Mouse (Mus musculus): ENCODE measurements around the gene Zmat5. TPM values are rescaled to one million over a fixed set of nuclear protein-coding genes. Genes with fewer than 3 reads are reported as not detected.

Gene Zmat5
- polyA plus RNA-seq, 1 experiment from 2014 or later, result 62.8 TPM

- WGBS, result 64% methylated on average over 13 of the region's 13 CpGs
- H3K27ac ChIP-seq, result 0 out of 2 replicates have a peak overlapping the region, but pooled peaks have one; percentile 8
- no peak overlapping the region for H3K4me3 ChIP-seq (replicated peaks)
- no peak for ATAC-seq (ENCODE audit: insufficient read depth, low FRiP score, low read depth)
- H3K9ac ChIP-seq, result no peak overlapping the region
- peaks cover 40% of the 10 kb centered on the region for H3K36me3 ChIP-seq
- H3K4me1 ChIP-seq, result peaks cover 13% of the 10 kb centered on the region; the same call in 1 of the 2 replicates
- H3K9me3 ChIP-seq, result no peaks in the 10 kb centered on the region
- no peaks in the 10 kb centered on the region for H3K27me3 ChIP-seq (replicated peaks)
- H3K4me2 ChIP-seq, result no peak overlapping the region
Measured at GRCm38 (mm10) chr11:4678700-4679440, 25.6 kb upstream of the Zmat5 start.

GRCm38 (mm10) chr11:4679441-4679832, 25.0 kb upstream of the Zmat5 start:
- Histone ChIP-seq H3K9ac (no peak overlapping the region), H3K36me3 (peaks cover 40% of the 10 kb centered on the region), H3K4me2 (no peak overlapping the region), H3K27ac (no peak overlapping the region), H3K4me1 (peaks cover 7% of the 10 kb centered on the region; the same call in 1 of the 2 replicates), H3K4me3 (replicated peaks) (no peak overlapping the region), H3K9me3 (no peaks in the 10 kb centered on the region), H3K27me3 (replicated peaks) (no peaks in the 10 kb centered on the region)
- no peak for ATAC-seq (ENCODE audit: insufficient read depth, low FRiP score, low read depth)
- 90% methylated on average over 12 of the region's 12 CpGs for WGBS

- Histone ChIP-seq H3K9me3 (no peaks in the 10 kb centered on the region), H3K9ac (no peak overlapping the region), H3K27ac (no peak overlapping the region), H3K27me3 (replicated peaks) (no peaks in the 10 kb centered on the region), H3K4me3 (replicated peaks) (no peak overlapping the region), H3K4me2 (no peak overlapping the region), H3K36me3 (peaks cover 40% of the 10 kb centered on the region), H3K4me1 (0 out of 2 replicates have a peak, but pooled peaks cover 5% of the 10 kb centered on the region)
- no peak for ATAC-seq (ENCODE audit: insufficient read depth, low FRiP score, low read depth)
- WGBS, result 70% methylated on average over 3 of the region's 3 CpGs
Measured at GRCm38 (mm10) chr11:4680126-4680525, 24.4 kb upstream of the Zmat5 start.

GRCm38 (mm10) chr11:4683516-4683915, 21.0 kb upstream of the Zmat5 start:
- ATAC-seq (ENCODE audit: insufficient read depth, low FRiP score, low read depth), result no peak
- no peak overlapping the region for H3K4me2 ChIP-seq
- no peaks in the 10 kb centered on the region for H3K9me3 ChIP-seq
- no peaks in the 10 kb centered on the region for H3K27me3 ChIP-seq (replicated peaks)
- H3K36me3 ChIP-seq, result peaks cover 36% of the 10 kb centered on the region
- no peak overlapping the region for H3K4me3 ChIP-seq (replicated peaks)
- H3K27ac ChIP-seq, result no peak overlapping the region
- H3K9ac ChIP-seq, result no peak overlapping the region
- WGBS, result 80% methylated on average over 6 of the region's 6 CpGs
- H3K4me1 ChIP-seq, result no peaks in the 10 kb centered on the region

- no peak overlapping the region for H3K4me2 ChIP-seq
- H3K9ac ChIP-seq, result no peak overlapping the region
- ATAC-seq (ENCODE audit: insufficient read depth, low FRiP score, low read depth), result no peak
- no peak overlapping the region for H3K4me3 ChIP-seq (replicated peaks)
- no peaks in the 10 kb centered on the region for H3K4me1 ChIP-seq
- WGBS, result 35% methylated on average over 6 of the region's 6 CpGs
- H3K27ac ChIP-seq, result no peak overlapping the region
- peaks cover 30% of the 10 kb centered on the region for H3K36me3 ChIP-seq
- H3K9me3 ChIP-seq, result no peaks in the 10 kb centered on the region
- no peaks in the 10 kb centered on the region for H3K27me3 ChIP-seq (replicated peaks)
Measured at GRCm38 (mm10) chr11:4684186-4684585, 20.3 kb upstream of the Zmat5 start.

GRCm38 (mm10) chr11:4685071-4685470, 19.4 kb upstream of the Zmat5 start:
- H3K36me3 ChIP-seq, result peaks cover 29% of the 10 kb centered on the region
- no peak overlapping the region for H3K4me3 ChIP-seq (replicated peaks)
- no peak overlapping the region for H3K27ac ChIP-seq
- H3K4me1 ChIP-seq, result 0 out of 2 replicates have a peak, but pooled peaks cover 3% of the 10 kb centered on the region
- no peak overlapping the region for H3K4me2 ChIP-seq
- ATAC-seq (ENCODE audit: insufficient read depth, low FRiP score, low read depth), result no peak
- 71% methylated on average over 4 of the region's 4 CpGs for WGBS
- no peaks in the 10 kb centered on the region for H3K9me3 ChIP-seq
- no peak overlapping the region for H3K9ac ChIP-seq
- H3K27me3 ChIP-seq (replicated peaks), result no peaks in the 10 kb centered on the region

- Histone ChIP-seq H3K4me2 (no peak overlapping the region), H3K4me1 (0 out of 2 replicates have a peak, but pooled peaks cover 3% of the 10 kb centered on the region), H3K9ac (no peak overlapping the region), H3K4me3 (replicated peaks) (no peak overlapping the region), H3K36me3 (peaks cover 29% of the 10 kb centered on the region), H3K9me3 (no peaks in the 10 kb centered on the region), H3K27ac (no peak overlapping the region), H3K27me3 (replicated peaks) (no peaks in the 10 kb centered on the region)
- WGBS, result 80% methylated on average over 5 of the region's 5 CpGs
- no peak for ATAC-seq (ENCODE audit: insufficient read depth, low FRiP score, low read depth)
Measured at GRCm38 (mm10) chr11:4685510-4685909, 19.0 kb upstream of the Zmat5 start.

- H3K9me3 ChIP-seq, result no peaks in the 10 kb centered on the region
- H3K27ac ChIP-seq, result no peak overlapping the region
- no peaks in the 10 kb centered on the region for H3K27me3 ChIP-seq (replicated peaks)
- H3K9ac ChIP-seq, result no peak overlapping the region
- no peak for ATAC-seq (ENCODE audit: insufficient read depth, low FRiP score, low read depth)
- no peak overlapping the region for H3K4me3 ChIP-seq (replicated peaks)
- WGBS, result 64% methylated on average over 3 of the region's 3 CpGs
- H3K36me3 ChIP-seq, result peaks cover 18% of the 10 kb centered on the region
- no peak overlapping the region for H3K4me2 ChIP-seq
- peaks cover 5% of the 10 kb centered on the region; the same call in 1 of the 2 replicates for H3K4me1 ChIP-seq
Measured at GRCm38 (mm10) chr11:4687027-4687426, 17.5 kb upstream of the Zmat5 start.

- Histone ChIP-seq H3K4me1 (peaks cover 5% of the 10 kb centered on the region; the same call in 1 of the 2 replicates), H3K9me3 (no peaks in the 10 kb centered on the region), H3K27ac (peak overlapping the region; percentile 69), H3K4me3 (replicated peaks) (no peak overlapping the region), H3K9ac (no peak overlapping the region), H3K27me3 (replicated peaks) (no peaks in the 10 kb centered on the region), H3K4me2 (no peak overlapping the region), H3K36me3 (peaks cover 9% of the 10 kb centered on the region)
- 30% methylated on average over 3 of the region's 3 CpGs for WGBS
- ATAC-seq (ENCODE audit: insufficient read depth, low FRiP score, low read depth), result no peak
Measured at GRCm38 (mm10) chr11:4687874-4688273, 16.6 kb upstream of the Zmat5 start.

GRCm38 (mm10) chr11:4688632-4689380, 15.7 kb upstream of the Zmat5 start:
- Histone ChIP-seq H3K9me3 (no peaks in the 10 kb centered on the region), H3K27me3 (replicated peaks) (no peaks in the 10 kb centered on the region), H3K9ac (no peak overlapping the region), H3K4me1 (peaks cover 5% of the 10 kb centered on the region; the same call in 1 of the 2 replicates), H3K36me3 (0 out of 2 replicates have a peak, but pooled peaks cover under 1% of the 10 kb centered on the region), H3K27ac (peak overlapping the region; percentile 69), H3K4me2 (no peak overlapping the region), H3K4me3 (replicated peaks) (no peak overlapping the region)
- WGBS, result 49% methylated on average over 11 of the region's 11 CpGs
- peak; percentile 47 for ATAC-seq (ENCODE audit: insufficient read depth, low FRiP score, low read depth)

- Histone ChIP-seq H3K9me3 (no peaks in the 10 kb centered on the region), H3K27me3 (replicated peaks) (no peaks in the 10 kb centered on the region), H3K4me1 (peaks cover 5% of the 10 kb centered on the region; the same call in 1 of the 2 replicates), H3K27ac (no peak overlapping the region), H3K4me2 (no peak overlapping the region), H3K4me3 (replicated peaks) (no peak overlapping the region), H3K36me3 (no peaks in the 10 kb centered on the region), H3K9ac (no peak overlapping the region)
- no peak for ATAC-seq (ENCODE audit: insufficient read depth, low FRiP score, low read depth)
- 78% methylated on average over 7 of the region's 7 CpGs for WGBS
Measured at GRCm38 (mm10) chr11:4690353-4690752, 14.1 kb upstream of the Zmat5 start.

GRCm38 (mm10) chr11:4691213-4691612, 13.3 kb upstream of the Zmat5 start:
- Histone ChIP-seq H3K9ac (no peak overlapping the region), H3K27ac (no peak overlapping the region), H3K36me3 (no peaks in the 10 kb centered on the region), H3K27me3 (replicated peaks) (no peaks in the 10 kb centered on the region), H3K4me2 (0 out of 2 replicates have a peak overlapping the region, but pooled peaks have one; percentile 8), H3K4me3 (replicated peaks) (no peak overlapping the region), H3K4me1 (peaks cover 5% of the 10 kb centered on the region; the same call in 1 of the 2 replicates), H3K9me3 (no peaks in the 10 kb centered on the region)
- 57% methylated on average over 10 of the region's 10 CpGs for WGBS
- no peak for ATAC-seq (ENCODE audit: insufficient read depth, low FRiP score, low read depth)

Data from stomach, embryonic 15.5 days (tissue).